Mouse (Mus musculus) kidney, embryonic 15.5 days (tissue): ENCODE results near the gene Pdcd4. TPM values are rescaled to one million over a fixed set of nuclear protein-coding genes. Genes with fewer than 3 reads are reported as not detected.
A peak's percentile ranks its signal among the peaks of the same experiment; 100 is the strongest.
"Not testable (repeated sequence)": the region's sequence is repeated elsewhere in the genome, so short reads cannot be mapped to it uniquely, and the experiment has no call there.

ENCODE experiments used
- ATAC-seq: fragments of 200-750 bp; cut with Nextera tagmentation; replicated peaks from 2 replicates; pipeline ENCODE4 v1.8.0; 2017; ENCODE audit warnings: moderate TSS enrichment; ENCODE audit not compliant: low FRiP score
- H3K27ac ChIP-seq: fragments of 300-500 bp; sonication (generic); 2 replicates; pipeline ENCODE4 v1.5.1; 2015; ENCODE audit warnings: mild to moderate bottlenecking, inconsistent platforms
- H3K27me3 ChIP-seq: fragments of 300-500 bp; sonication (generic); 2 replicates; pipeline ENCODE4 v1.6.1; 2015; ENCODE audit warnings: inconsistent platforms
- H3K36me3 ChIP-seq: fragments of 300-500 bp; sonication (generic); 2 replicates; pipeline ENCODE4 v1.6.1; 2015; ENCODE audit warnings: inconsistent platforms
- H3K4me1 ChIP-seq: fragments of 300-500 bp; sonication (generic); 2 replicates; pipeline ENCODE4 v1.6.1; 2015; ENCODE audit warnings: inconsistent platforms
- H3K4me2 ChIP-seq: fragments of 300-500 bp; sonication (generic); 2 replicates; pipeline ENCODE4 v1.6.1; 2015; ENCODE audit warnings: moderate library complexity, mild to moderate bottlenecking, inconsistent platforms
- H3K4me3 ChIP-seq: fragments of 300-500 bp; sonication (generic); replicated peaks from 2 replicates; pipeline ENCODE4 v1.5.1; 2015; ENCODE audit warnings: mild to moderate bottlenecking, inconsistent platforms
- H3K9ac ChIP-seq: fragments of 300-500 bp; sonication (generic); 2 replicates; pipeline ENCODE4 v1.6.1; 2015; ENCODE audit warnings: mild to moderate bottlenecking, inconsistent platforms
- H3K9me3 ChIP-seq: fragments of 300-500 bp; sonication (generic); replicated peaks from 2 replicates; pipeline ENCODE4 v1.6.1; 2016; ENCODE audit warnings: inconsistent platforms
- WGBS: fragments of 180-500 bp; shearing (Covaris S2); methylation state at CpG from one replicate; pipeline ENCODE4 v1.1.7; 2015; ENCODE audit warnings: mixed read lengths; 5-methylcytosine and 5-hydroxymethylcytosine counted together
- polyA plus RNA-seq: library from polyadenylated mRNA; unstranded; fragments of >200 nt; fragmentation: Nextera tagmentation; extraction: Ambion mirVana; gene quantifications from 2 replicates; pipeline ENCODE4 v1.2.1, GENCODE M21; 2015

Pdcd4 gene
- polyA plus RNA-seq, 1 experiment from 2014 or later: 122 TPM

GRCm38 (mm10) chr19:53942342-53942741 is 50.3 kb downstream of the Pdcd4 start:
- WGBS: 94% methylated on average over 2 of the region's 2 CpGs
- no peak for ATAC-seq
- peaks cover 15% of the 10 kb centered on the region for H3K4me1 ChIP-seq
- H3K36me3 ChIP-seq: peaks cover 19% of the 10 kb centered on the region
- no peak overlapping the region for H3K4me3 ChIP-seq
- no peaks in the 10 kb centered on the region for H3K9me3 ChIP-seq
- H3K27ac ChIP-seq: no peak overlapping the region
- no peak overlapping the region for H3K9ac ChIP-seq
- H3K27me3 ChIP-seq: no peaks in the 10 kb centered on the region
- no peak overlapping the region for H3K4me2 ChIP-seq

- under 1% methylated on average over 59 of the region's 62 CpGs for WGBS
- Histone ChIP-seq H3K4me3 (peak within 1 kb of the TSS; percentile 96), H3K4me1 (peaks cover 20% of the 10 kb centered on the region), H3K9ac (peak within 1 kb of the TSS; percentile 98), H3K4me2 (peak within 1 kb of the TSS; percentile 67), H3K27me3 (no peaks in the 10 kb centered on the region), H3K36me3 (peaks cover 9% of the 10 kb centered on the region), H3K9me3 (no peaks in the 10 kb centered on the region), H3K27ac (peak within 1 kb of the TSS; percentile 100)
- peak; percentile 95 for ATAC-seq
Measured at GRCm38 (mm10) chr19:53943802-53944785, 52.1 kb downstream of the Pdcd4 start, which contains the start of the genes Shoc2 and Bbip1. Gene Shoc2 (plus strand): TSS chr19:53944306. Gene Bbip1 (minus strand): TSS chr19:53944627.

GRCm38 (mm10) chr19:53944786-53945169 is 52.7 kb downstream of the Pdcd4 start:
- peak overlapping the region; percentile 98 for H3K9ac ChIP-seq
- no peaks in the 10 kb centered on the region for H3K27me3 ChIP-seq
- no peaks in the 10 kb centered on the region for H3K9me3 ChIP-seq
- H3K36me3 ChIP-seq: peaks cover 9% of the 10 kb centered on the region
- H3K4me1 ChIP-seq: peaks cover 20% of the 10 kb centered on the region
- WGBS: 0% methylated on average over 39 of the region's 47 CpGs
- peak overlapping the region; percentile 98 for H3K27ac ChIP-seq
- peak overlapping the region; percentile 96 for H3K4me3 ChIP-seq
- H3K4me2 ChIP-seq: peak overlapping the region; percentile 67
- ATAC-seq: no peak; the same call in 1 of the 2 replicates

- Histone ChIP-seq H3K27ac (peak overlapping the region; percentile 98), H3K9me3 (no peaks in the 10 kb centered on the region), H3K36me3 (peaks cover 9% of the 10 kb centered on the region), H3K27me3 (no peaks in the 10 kb centered on the region), H3K4me2 (peak overlapping the region; percentile 67), H3K9ac (peak overlapping the region; percentile 98), H3K4me3 (peak overlapping the region; percentile 96), H3K4me1 (peaks cover 20% of the 10 kb centered on the region)
- 1% methylated on average over 54 of the region's 69 CpGs for WGBS
- ATAC-seq: peak; percentile 7
Measured at GRCm38 (mm10) chr19:53945171-53946042, 53.4 kb downstream of the Pdcd4 start.

- Histone ChIP-seq H3K4me1 (0 out of 2 replicates have a peak, but pooled peaks cover 3% of the 10 kb centered on the region), H3K4me2 (no peak overlapping the region), H3K27me3 (no peaks in the 10 kb centered on the region), H3K9me3 (no peaks in the 10 kb centered on the region), H3K36me3 (no peaks in the 10 kb centered on the region), H3K4me3 (no peak overlapping the region), H3K9ac (no peak overlapping the region), H3K27ac (no peak overlapping the region)
- 92% methylated on average over 2 of the region's 2 CpGs for WGBS
- ATAC-seq: no peak
Measured at GRCm38 (mm10) chr19:53957513-53957912, 65.5 kb downstream of the Pdcd4 start.

- H3K4me1 ChIP-seq: 0 out of 2 replicates have a peak, but pooled peaks cover 3% of the 10 kb centered on the region
- no peak for ATAC-seq
- H3K9me3 ChIP-seq: no peaks in the 10 kb centered on the region
- H3K27ac ChIP-seq: no peak overlapping the region
- no peak overlapping the region for H3K4me2 ChIP-seq
- no peaks in the 10 kb centered on the region for H3K36me3 ChIP-seq
- H3K9ac ChIP-seq: no peak overlapping the region
- H3K27me3 ChIP-seq: no peaks in the 10 kb centered on the region
- no peak overlapping the region for H3K4me3 ChIP-seq
- WGBS: 91% methylated on average over 4 of the region's 4 CpGs
Measured at GRCm38 (mm10) chr19:53962511-53962910, 70.5 kb downstream of the Pdcd4 start.

GRCm38 (mm10) chr19:53964347-53964746 is 72.3 kb downstream of the Pdcd4 start:
- not testable (repeated sequence) for H3K9ac ChIP-seq, H3K36me3 ChIP-seq, H3K9me3 ChIP-seq, H3K27ac ChIP-seq, ATAC-seq, H3K4me3 ChIP-seq, H3K27me3 ChIP-seq, H3K4me1 ChIP-seq, H3K4me2 ChIP-seq
- 93% methylated on average over 3 of the region's 3 CpGs for WGBS

- 0 out of 2 replicates have a peak, but pooled peaks cover 3% of the 10 kb centered on the region for H3K4me1 ChIP-seq
- WGBS: 88% methylated on average over 10 of the region's 10 CpGs
- H3K36me3 ChIP-seq: no peaks in the 10 kb centered on the region
- no peaks in the 10 kb centered on the region for H3K9me3 ChIP-seq
- no peak overlapping the region for H3K9ac ChIP-seq
- no peak for ATAC-seq
- no peak overlapping the region for H3K4me3 ChIP-seq
- H3K27me3 ChIP-seq: no peaks in the 10 kb centered on the region
- no peak overlapping the region for H3K27ac ChIP-seq
- no peak overlapping the region for H3K4me2 ChIP-seq
Measured at GRCm38 (mm10) chr19:53964910-53965633, 73.0 kb downstream of the Pdcd4 start.

GRCm38 (mm10) chr19:53969226-53969625 is 77.2 kb downstream of the Pdcd4 start:
- no peak overlapping the region for H3K4me2 ChIP-seq
- no peaks in the 10 kb centered on the region for H3K36me3 ChIP-seq
- WGBS: 87% methylated on average over 3 of the region's 3 CpGs
- no peak overlapping the region for H3K4me3 ChIP-seq
- ATAC-seq: no peak
- H3K4me1 ChIP-seq: no peaks in the 10 kb centered on the region
- H3K9ac ChIP-seq: no peak overlapping the region
- H3K27me3 ChIP-seq: no peaks in the 10 kb centered on the region
- no peak overlapping the region for H3K27ac ChIP-seq
- H3K9me3 ChIP-seq: no peaks in the 10 kb centered on the region

- Histone ChIP-seq H3K4me2 (no peak overlapping the region), H3K36me3 (peaks cover 6% of the 10 kb centered on the region; the same call in 1 of the 2 replicates), H3K9me3 (no peaks in the 10 kb centered on the region; the same call in 1 of the 2 replicates), H3K27me3 (no peaks in the 10 kb centered on the region), H3K9ac (no peak overlapping the region), H3K4me1 (no peaks in the 10 kb centered on the region), H3K27ac (0 out of 2 replicates have a peak overlapping the region, but pooled peaks have one; percentile 11), H3K4me3 (no peak overlapping the region)
- ATAC-seq: no peak
- 78% methylated on average over 7 of the region's 7 CpGs for WGBS
Measured at GRCm38 (mm10) chr19:53971938-53972337, 79.9 kb downstream of the Pdcd4 start.

- no peaks in the 10 kb centered on the region for H3K4me1 ChIP-seq
- peaks cover 9% of the 10 kb centered on the region; the same call in 1 of the 2 replicates for H3K36me3 ChIP-seq
- no peak for ATAC-seq
- H3K4me2 ChIP-seq: no peak overlapping the region
- no peak overlapping the region for H3K4me3 ChIP-seq
- 82% methylated on average over 1 of the region's 1 CpGs for WGBS
- H3K9ac ChIP-seq: no peak overlapping the region
- no peaks in the 10 kb centered on the region; the same call in 1 of the 2 replicates for H3K9me3 ChIP-seq
- H3K27me3 ChIP-seq: no peaks in the 10 kb centered on the region
- no peak overlapping the region for H3K27ac ChIP-seq
Measured at GRCm38 (mm10) chr19:53973656-53974055, 81.6 kb downstream of the Pdcd4 start.
